Mouse (Mus musculus) liver, embryonic 14.5 days (tissue): ENCODE measurements around the gene Myt1.

Source experiments
- CTCF ChIP-seq: IDR thresholded peaks from 2 replicates; pipeline ENCODE4 v1.5.1; 2016; ENCODE audit warnings: antibody characterized with exemption, low read depth, control low read depth
- EP300 ChIP-seq: IDR thresholded peaks from 2 replicates; pipeline ENCODE4 v1.6.1; 2016; ENCODE audit warnings: antibody characterized with exemption, low read depth

- TF ChIP-seq EP300: no peak
- no peak for TF ChIP-seq CTCF
These were observed 43.1 kb upstream of the Myt1 start for GRCm38 (mm10) chr2:181720061-181720460.
